Mouse (Mus musculus) bone marrow macrophage, adult 2 months (primary cell): ENCODE measurements at regions not wholly inside any gene's neighbourhood (a gene's known extent, or its start where the extent isn't known, plus 50 kb on each side); places are given as distances from the start of the nearest gene placed in this dataset.

Experiments
- CTCF ChIP-seq: IDR thresholded peaks from 2 replicates; pipeline ENCODE4 v1.5.1; 2012; ENCODE audit warnings: low read depth, mild to moderate bottlenecking, low read length, moderate library complexity
- POLR2A ChIP-seq: IDR thresholded peaks from 2 replicates; pipeline ENCODE4 v1.6.1; 2012; ENCODE audit warnings: mild to moderate bottlenecking, low read depth, low read length, borderline replicate concordance

GRCm38 (mm10) chr16:77502916-77503315 is 99.0 kb downstream of the Gm11146 start:
- TF ChIP-seq CTCF (no peak), POLR2A (no peak)
